Mouse (Mus musculus) hindbrain, embryonic 13.5 days (tissue): ENCODE results near the gene Npepps. TPM values are rescaled to one million over a fixed set of nuclear protein-coding genes. Genes with fewer than 3 reads are reported as not detected.

Experiments
- ATAC-seq: fragments of 200-750 bp; cut with Nextera tagmentation; 2 replicates; pipeline ENCODE4 v1.8.0; 2017; ENCODE audit warnings: moderate TSS enrichment; ENCODE audit not compliant: low FRiP score
- H3K27ac ChIP-seq: fragments of 300-500 bp; sonication (generic); 2 replicates; pipeline ENCODE4 v1.5.1; 2015; ENCODE audit warnings: inconsistent platforms, mild to moderate bottlenecking, moderate library complexity
- H3K27me3 ChIP-seq: fragments of 300-500 bp; sonication (generic); 2 replicates; pipeline ENCODE4 v1.6.1; 2015; ENCODE audit warnings: mild to moderate bottlenecking, inconsistent platforms
- H3K36me3 ChIP-seq: fragments of 300-500 bp; sonication (generic); 2 replicates; pipeline ENCODE4 v1.6.1; 2015; ENCODE audit warnings: mild to moderate bottlenecking, inconsistent platforms
- H3K4me1 ChIP-seq: fragments of 300-500 bp; sonication (generic); replicated peaks from 2 replicates; pipeline ENCODE4 v1.6.1; 2015; ENCODE audit warnings: inconsistent platforms
- H3K4me2 ChIP-seq: fragments of 300-500 bp; sonication (generic); 2 replicates; pipeline ENCODE4 v1.6.1; 2015; ENCODE audit warnings: inconsistent platforms, mild to moderate bottlenecking, moderate library complexity
- H3K4me3 ChIP-seq: fragments of 300-500 bp; sonication (generic); 2 replicates; pipeline ENCODE4 v1.5.1; 2015; ENCODE audit warnings: mild to moderate bottlenecking, inconsistent platforms
- H3K9ac ChIP-seq: fragments of 300-500 bp; sonication (generic); 2 replicates; pipeline ENCODE4 v1.6.1; 2015; ENCODE audit warnings: mild to moderate bottlenecking, inconsistent platforms
- H3K9me3 ChIP-seq: fragments of 300-500 bp; sonication (generic); 2 replicates; pipeline ENCODE4 v1.6.1; 2016; ENCODE audit warnings: inconsistent platforms
- WGBS: fragments of 180-500 bp; shearing (Covaris S2); methylation state at CpG from one replicate; pipeline ENCODE4 v1.1.7; 2015; 5-methylcytosine and 5-hydroxymethylcytosine counted together
- polyA plus RNA-seq: library from polyadenylated mRNA; unstranded; fragments of >200 nt; fragmentation: Nextera tagmentation; extraction: Ambion mirVana; gene quantifications from 2 replicates; pipeline ENCODE4 v1.2.1, GENCODE M21; 2015

Gene Npepps
- polyA plus RNA-seq, 1 experiment from 2014 or later, result 156 TPM

GRCm38 (mm10) chr11:97160341-97160740 is 120.1 kb downstream of the Npepps start:
- WGBS, result 75% methylated on average over 6 of the region's 6 CpGs
- Histone ChIP-seq H3K4me3 (no peak overlapping the region), H3K27ac (no peak overlapping the region), H3K27me3 (no peaks in the 10 kb centered on the region), H3K9me3 (no peaks in the 10 kb centered on the region), H3K36me3 (peaks cover 93% of the 10 kb centered on the region), H3K4me1 (no peaks in the 10 kb centered on the region), H3K9ac (no peak overlapping the region), H3K4me2 (no peak overlapping the region)
- ATAC-seq, result no peak

- H3K4me1 ChIP-seq, result peaks cover 11% of the 10 kb centered on the region
- no peaks in the 10 kb centered on the region for H3K27me3 ChIP-seq
- no peak overlapping the region for H3K9ac ChIP-seq
- no peak overlapping the region for H3K4me3 ChIP-seq
- no peak overlapping the region for H3K27ac ChIP-seq
- H3K9me3 ChIP-seq, result no peaks in the 10 kb centered on the region
- WGBS, result 86% methylated on average over 7 of the region's 7 CpGs
- H3K4me2 ChIP-seq, result no peak overlapping the region
- no peak for ATAC-seq
- peaks cover 66% of the 10 kb centered on the region for H3K36me3 ChIP-seq
Observed at GRCm38 (mm10) chr11:97156999-97157398, 123.4 kb downstream of the Npepps start.

Other genes with a start within 250 kb of the Npepps start
- gene Lrrc46, start 239.2 kb downstream of the Npepps start, polyA plus RNA-seq, result 3.2 and 5.6 TPM in 2 replicates
- gene Mrpl10, start 239.1 kb downstream of the Npepps start, polyA plus RNA-seq, result 59.4 and 62.0 TPM in 2 replicates
- gene Osbpl7, start 230.0 kb downstream of the Npepps start, polyA plus RNA-seq, result 9.6 and 10.7 TPM in 2 replicates
- 0.16 and 0.21 TPM in 2 replicates for gene Tbx21, start 165.3 kb downstream of the Npepps start, polyA plus RNA-seq
- 7.3 and 8.2 TPM in 2 replicates for gene Tbkbp1, start 129.1 kb downstream of the Npepps start, polyA plus RNA-seq
- gene Kpnb1, start 92.8 kb downstream of the Npepps start, polyA plus RNA-seq, result 36.7 and 39.7 TPM in 2 replicates
- gene Mrpl45, start 35.1 kb upstream of the Npepps start, polyA plus RNA-seq, result 38.4 and 39.0 TPM in 2 replicates
- 0.16 and 0.25 TPM in 2 replicates for gene Gpr179, start 71.4 kb upstream of the Npepps start, polyA plus RNA-seq
- gene Socs7, start 81.9 kb upstream of the Npepps start, polyA plus RNA-seq, result 8.4 and 9.2 TPM in 2 replicates
- gene Arhgap23, start 134.9 kb upstream of the Npepps start, polyA plus RNA-seq, result 6.6 and 6.7 TPM in 2 replicates
- gene 4933428G20Rik, start 219.7 kb upstream of the Npepps start, polyA plus RNA-seq, result 0.96 and 1.2 TPM in 2 replicates